Mouse (Mus musculus) ES-E14 (cell line): ENCODE results near the gene Sdc4. TPM values are rescaled to one million over a fixed set of nuclear protein-coding genes. Genes with fewer than 3 reads are reported as not detected.
A peak's percentile ranks its signal among the peaks of the same experiment; 100 is the strongest.

Source experiments
- DNase-seq: peaks from one replicate; pipeline ENCODE4 v3.0.0-alpha.2; 2013; ENCODE audit warnings: low read depth, low spot score
- H3K27ac ChIP-seq: 2 replicates; pipeline ENCODE4 v1.5.1; 2012; ENCODE audit warnings: low read depth, mild to moderate bottlenecking, low read length, moderate library complexity, mixed read lengths; ENCODE audit not compliant: poor library complexity, insufficient read depth, severe bottlenecking
- H3K36me3 ChIP-seq: 2 replicates; pipeline ENCODE4 v1.6.1; 2012; ENCODE audit warnings: mild to moderate bottlenecking, low read length, moderate library complexity, mixed read lengths; ENCODE audit not compliant: control insufficient read depth, poor library complexity, insufficient read depth, severe bottlenecking
- H3K4me1 ChIP-seq, 2 experiments: fragments of 150-350 bp in 1 of 2; sonication (generic) in 1 of 2; 2 replicates each; pipeline ENCODE4 v1.6.1; 2012; ENCODE audit warnings: low read length in 2 of 2, mild to moderate bottlenecking in 1 of 2, mixed read lengths in 1 of 2; ENCODE audit not compliant: control insufficient read depth in 2 of 2, insufficient read depth in 2 of 2, poor library complexity in 1 of 2
- H3K4me3 ChIP-seq, 2 experiments: fragments of 150-350 bp in 1 of 2; sonication (generic) in 1 of 2; 2 replicates each; pipeline ENCODE4 v1.5.1; 2012; ENCODE audit warnings: low read length in 2 of 2, low read depth in 1 of 2, mild to moderate bottlenecking in 1 of 2, mixed read lengths in 1 of 2; ENCODE audit not compliant: insufficient read depth in 1 of 2, poor library complexity in 1 of 2, severe bottlenecking in 1 of 2
- H3K9ac ChIP-seq: 2 replicates; pipeline ENCODE4 v1.6.1; 2012; ENCODE audit warnings: low read depth, mild to moderate bottlenecking, low read length, mixed read lengths; ENCODE audit not compliant: poor library complexity, insufficient read depth, severe bottlenecking
- H3K9me3 ChIP-seq: fragments of 150-350 bp; sonication (generic); 2 replicates; pipeline ENCODE4 v1.6.1; 2012; ENCODE audit warnings: low read depth, mild to moderate bottlenecking, low read length; ENCODE audit not compliant: control insufficient read depth, insufficient read depth
- CHD2 ChIP-seq: IDR thresholded peaks from 2 replicates; pipeline ENCODE4 v1.6.1; 2014; ENCODE audit warnings: mild to moderate bottlenecking, low read depth, low read length, inconsistent platforms
- HCFC1 ChIP-seq: IDR thresholded peaks from 2 replicates; pipeline ENCODE4 v1.6.1; 2012; ENCODE audit warnings: low read length, inconsistent platforms, borderline replicate concordance; ENCODE audit not compliant: insufficient read depth
- MAFK ChIP-seq: IDR thresholded peaks from 2 replicates; pipeline ENCODE4 v1.6.1; 2014; ENCODE audit warnings: mild to moderate bottlenecking, low read depth, low read length, inconsistent platforms; ENCODE audit not compliant: insufficient read depth
- ZC3H11A ChIP-seq: IDR thresholded peaks from 2 replicates; pipeline ENCODE4 v1.6.1; 2012; ENCODE audit warnings: low read depth, mild to moderate bottlenecking, inconsistent platforms, low read length, borderline replicate concordance
- ZNF384 ChIP-seq: IDR thresholded peaks from 2 replicates; pipeline ENCODE4 v1.6.1; 2012; ENCODE audit warnings: low read depth, low read length, inconsistent platforms
- in situ Hi-C, 2 experiments: fragments of 600-800 bp; cut with MboI; formaldehyde crosslinking; loops; one replicate each; pipeline ENCODE4 v1.15.1; 2025; ENCODE audit warnings: low sequenced_read_pairs in 2 of 2, inconsistent platforms in 1 of 2; ENCODE audit not compliant: unreplicated experiment in 2 of 2
- total RNA-seq: library from RNA; depleted of rRNA; stranded (reverse); fragments of 300-350 nt; gene quantifications from 2 replicates; pipeline ENCODE4 v1.2.3, GENCODE M21; 2012

Gene Sdc4
- total RNA-seq, 1 experiment = 102 TPM

DNA sequence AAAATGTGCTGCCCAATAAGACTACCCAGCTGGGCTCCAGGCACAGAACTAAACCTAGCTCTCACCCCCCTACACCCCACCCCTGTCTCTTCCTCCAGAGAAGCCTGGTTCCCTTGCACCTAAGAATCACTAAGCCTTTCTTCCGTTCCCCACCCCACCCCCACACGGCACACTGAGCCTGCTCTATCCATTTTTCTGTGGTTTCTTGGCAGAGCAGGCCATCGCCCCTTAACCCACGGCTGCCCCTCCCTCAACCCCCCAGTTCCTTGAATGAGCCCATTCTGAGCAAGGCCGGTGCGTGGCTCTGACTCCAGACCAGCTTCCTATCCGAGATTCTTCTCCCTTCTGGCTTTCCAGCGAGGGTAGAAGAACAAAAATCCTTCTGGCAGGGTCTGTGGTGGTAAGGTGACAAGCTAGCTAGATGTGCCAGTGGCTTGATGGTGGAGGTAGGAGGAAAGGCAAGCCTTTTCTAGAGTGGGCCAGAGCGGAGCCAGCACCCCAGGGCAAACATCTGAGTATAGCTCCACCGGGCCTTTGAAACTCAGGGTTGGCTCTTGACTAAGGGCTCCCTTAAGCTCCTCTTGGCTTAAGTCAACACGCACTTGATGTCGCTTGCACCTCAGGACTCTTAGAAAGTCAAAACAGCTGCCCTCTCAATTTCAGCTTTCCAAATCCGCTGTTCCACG, 40.1 kb downstream of the Sdc4 start:
- Histone ChIP-seq H3K36me3 (no peaks in the 10 kb centered on the region), H3K9me3 (no peaks in the 10 kb centered on the region), H3K9ac (no peak overlapping the region), H3K27ac (no peak overlapping the region), H3K4me1 (peaks cover 0 to 11% of the 10 kb centered on the region in 2 experiments; a peak in 1 of 4 replicates), H3K4me3 (no peak overlapping the region)
- TF ChIP-seq HCFC1 (no peak), ZNF384 (no peak), MAFK (no peak), CHD2 (no peak), ZC3H11A (no peak)
- DNase-seq = no peak
- in situ Hi-C loops = no loop called here

- Histone ChIP-seq H3K9ac (no peak within 1 kb of the TSS), H3K4me3 (no peak within 1 kb of the TSS), H3K36me3 (no peaks in the 10 kb centered on the region), H3K9me3 (no peaks in the 10 kb centered on the region), H3K4me1 (peaks cover 0 to 11% of the 10 kb centered on the region in 2 experiments; a peak in 1 of 4 replicates), H3K27ac (no peak within 1 kb of the TSS)
- in situ Hi-C loops = no loop called here
- TF ChIP-seq HCFC1 (no peak), ZC3H11A (no peak), MAFK (no peak), CHD2 (no peak), ZNF384 (no peak)
- peak; percentile 73 for DNase-seq
These were observed 40.8 kb downstream of the Sdc4 start, which contains the start of gene Rbpjl for GRCm38 (mm10) chr2:164402906-164403305. Gene Rbpjl (plus strand): TSS chr2:164403141.

DNA sequence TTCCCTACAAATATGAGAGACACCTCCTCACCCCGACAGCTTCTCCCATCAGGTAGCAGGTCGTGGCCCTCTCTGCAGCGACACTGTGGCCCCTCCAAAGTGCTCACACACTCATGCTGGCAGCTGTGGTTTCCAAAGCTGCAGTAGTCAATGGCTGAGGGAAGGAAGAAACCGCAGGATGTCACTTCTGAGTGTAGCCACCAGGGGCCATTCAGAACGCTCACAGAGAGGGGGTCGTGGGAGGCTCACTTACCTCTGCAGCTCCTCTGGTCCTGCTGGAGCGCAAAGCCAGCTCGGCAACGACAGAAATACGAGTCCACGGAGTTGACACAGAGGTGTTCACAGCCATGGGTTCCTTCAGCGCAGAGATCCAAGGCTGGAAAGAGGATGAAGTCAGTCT, 46.8 kb downstream of the Sdc4 start:
- Histone ChIP-seq H3K9me3 (no peaks in the 10 kb centered on the region), H3K4me3 (no peak overlapping the region), H3K4me1 (peaks cover 0 to 2% of the 10 kb centered on the region in 2 experiments; a peak in 1 of 4 replicates), H3K27ac (no peak overlapping the region), H3K36me3 (no peaks in the 10 kb centered on the region), H3K9ac (no peak overlapping the region)
- in situ Hi-C loops = no loop called here
- TF ChIP-seq MAFK = no peak
- DNase-seq = no peak

GRCm38 (mm10) chr2:164396076-164396475, 47.6 kb downstream of the Sdc4 start:
- H3K36me3 ChIP-seq = no peaks in the 10 kb centered on the region
- in situ Hi-C loops = no loop called here
- no peak for DNase-seq
- H3K27ac ChIP-seq = no peak overlapping the region
- H3K4me1 ChIP-seq = peaks cover 0 to 2% of the 10 kb centered on the region in 2 experiments; a peak in 1 of 4 replicates
- no peak overlapping the region for H3K9ac ChIP-seq
- no peaks in the 10 kb centered on the region for H3K9me3 ChIP-seq
- TF ChIP-seq ZNF384 = no peak
- TF ChIP-seq CHD2 = no peak
- no peak for TF ChIP-seq MAFK
- TF ChIP-seq ZC3H11A = no peak
- no peak for TF ChIP-seq HCFC1
- H3K4me3 ChIP-seq = no peak overlapping the region

GRCm38 (mm10) chr2:164393126-164393525, 50.6 kb downstream of the Sdc4 start:
- no peak for DNase-seq

More at GRCm38 (mm10) chr2:164393126-164393525, 50.6 kb downstream of the Sdc4 start:
- H3K27ac ChIP-seq = no peak overlapping the region
- peaks cover 0 to 2% of the 10 kb centered on the region in 2 experiments; a peak in 1 of 4 replicates for H3K4me1 ChIP-seq
- TF ChIP-seq ZC3H11A (no peak), ZNF384 (no peak), CHD2 (no peak), HCFC1 (no peak), MAFK (no peak)
- peak overlapping the region in 1 of 2 experiments; percentile 25; a peak in 2 of 4 replicates for H3K4me3 ChIP-seq
- in situ Hi-C loops = no loop called here
- H3K9ac ChIP-seq = no peak overlapping the region
- no peaks in the 10 kb centered on the region for H3K9me3 ChIP-seq
- H3K36me3 ChIP-seq = no peaks in the 10 kb centered on the region
